Mouse (Mus musculus) hindbrain, embryonic 14.5 days (tissue): ENCODE measurements around the gene Gabbr2. TPM values are rescaled to one million over a fixed set of nuclear protein-coding genes. Genes with fewer than 3 reads are reported as not detected.

ENCODE experiments used
- ATAC-seq: fragments of 200-750 bp; cut with Nextera tagmentation; 2 replicates; pipeline ENCODE4 v1.8.0; 2017; ENCODE audit warnings: moderate number of reproducible peaks, mild to moderate bottlenecking, moderate TSS enrichment, moderate library complexity; ENCODE audit not compliant: low FRiP score
- DNase-seq: peaks from one replicate; pipeline ENCODE4 v3.0.0-alpha.2; 2015; ENCODE audit warnings: low spot score
- H3K27ac ChIP-seq: fragments of 300-500 bp; sonication (generic); 2 replicates; pipeline ENCODE4 v1.5.1; 2014; ENCODE audit warnings: mild to moderate bottlenecking, moderate library complexity
- H3K27me3 ChIP-seq: fragments of 300-500 bp; sonication (generic); 2 replicates; pipeline ENCODE4 v1.6.1; 2014; ENCODE audit warnings: mild to moderate bottlenecking, low read length, mixed read lengths; ENCODE audit not compliant: control insufficient read depth, insufficient read depth
- H3K36me3 ChIP-seq: fragments of 300-500 bp; sonication (generic); replicated peaks from 2 replicates; pipeline ENCODE4 v1.6.1; 2014; ENCODE audit not compliant: control insufficient read depth, insufficient read depth
- H3K4me1 ChIP-seq: fragments of 300-500 bp; sonication (generic); replicated peaks from 2 replicates; pipeline ENCODE4 v1.6.1; 2014; ENCODE audit warnings: antibody characterized with exemption, low read length, mixed read lengths; ENCODE audit not compliant: control insufficient read depth, insufficient read depth
- H3K4me2 ChIP-seq: fragments of 300-500 bp; sonication (generic); replicated peaks from 2 replicates; pipeline ENCODE4 v1.6.1; 2014; ENCODE audit warnings: mild to moderate bottlenecking, moderate library complexity
- H3K4me3 ChIP-seq: fragments of 300-500 bp; sonication (generic); replicated peaks from 2 replicates; pipeline ENCODE4 v1.5.1; 2014; ENCODE audit warnings: mild to moderate bottlenecking, low read length
- H3K9ac ChIP-seq: fragments of 300-500 bp; sonication (generic); 2 replicates; pipeline ENCODE4 v1.6.1; 2014
- H3K9me3 ChIP-seq: fragments of 300-500 bp; sonication (generic); 2 replicates; pipeline ENCODE4 v1.6.1; 2016; ENCODE audit warnings: low read length; ENCODE audit not compliant: control insufficient read depth
- WGBS: fragments of 180-500 bp; shearing (Covaris S2); extraction: QIAGEN DNeasy Blood & Tissue Kit; methylation state at CpG from one replicate; pipeline ENCODE4 v1.1.7; 2014; 5-methylcytosine and 5-hydroxymethylcytosine counted together
- polyA plus RNA-seq: library from polyadenylated mRNA; unstranded; fragments of >200 nt; fragmentation: Nextera tagmentation; extraction: Ambion mirVana; gene quantifications from 2 replicates; pipeline ENCODE4 v1.2.1, GENCODE M21; 2014

The Gabbr2 gene
- polyA plus RNA-seq, 1 experiment from 2014 or later = 13.3 TPM

GRCm38 (mm10) chr4:46956966-46957365 is 34.7 kb downstream of the Gabbr2 start:
- Histone ChIP-seq H3K4me1 (no peaks in the 10 kb centered on the region), H3K4me3 (no peak overlapping the region), H3K4me2 (no peak overlapping the region), H3K27ac (no peak overlapping the region), H3K9ac (no peak overlapping the region), H3K27me3 (no peaks in the 10 kb centered on the region), H3K36me3 (no peaks in the 10 kb centered on the region), H3K9me3 (no peaks in the 10 kb centered on the region)
- WGBS = 71% methylated on average over 4 of the region's 4 CpGs
- ATAC-seq (no peak), DNase-seq (no peak)

GRCm38 (mm10) chr4:46953021-46953420 is 38.7 kb downstream of the Gabbr2 start:
- 86% methylated on average over 7 of the region's 7 CpGs for WGBS
- no peak for DNase-seq
- no peaks in the 10 kb centered on the region for H3K27me3 ChIP-seq
- H3K36me3 ChIP-seq = no peaks in the 10 kb centered on the region
- no peak overlapping the region for H3K4me2 ChIP-seq
- H3K4me3 ChIP-seq = no peak overlapping the region
- no peak for ATAC-seq
- H3K4me1 ChIP-seq = no peaks in the 10 kb centered on the region
- no peaks in the 10 kb centered on the region for H3K9me3 ChIP-seq
- H3K27ac ChIP-seq = no peak overlapping the region
- H3K9ac ChIP-seq = no peak overlapping the region

- Histone ChIP-seq H3K9ac (no peak overlapping the region), H3K27me3 (no peaks in the 10 kb centered on the region), H3K4me1 (no peaks in the 10 kb centered on the region), H3K9me3 (no peaks in the 10 kb centered on the region), H3K4me2 (no peak overlapping the region), H3K36me3 (no peaks in the 10 kb centered on the region), H3K27ac (no peak overlapping the region), H3K4me3 (no peak overlapping the region)
- WGBS = 93% methylated on average over 4 of the region's 4 CpGs
- ATAC-seq (no peak), DNase-seq (no peak)
Observed at GRCm38 (mm10) chr4:46952562-46952961, 39.1 kb downstream of the Gabbr2 start.

- Histone ChIP-seq H3K4me3 (no peak overlapping the region), H3K4me2 (no peak overlapping the region), H3K36me3 (no peaks in the 10 kb centered on the region), H3K27ac (no peak overlapping the region), H3K27me3 (no peaks in the 10 kb centered on the region), H3K9me3 (no peaks in the 10 kb centered on the region), H3K9ac (no peak overlapping the region), H3K4me1 (peaks cover 8% of the 10 kb centered on the region)
- DNase-seq = no peak
- 83% methylated on average over 3 of the region's 3 CpGs for WGBS
- ATAC-seq = no peak
Observed at GRCm38 (mm10) chr4:46934291-46934690, 57.4 kb downstream of the Gabbr2 start.

GRCm38 (mm10) chr4:46933590-46933989 is 58.1 kb downstream of the Gabbr2 start:
- Histone ChIP-seq H3K4me3 (no peak overlapping the region), H3K27ac (no peak overlapping the region), H3K27me3 (no peaks in the 10 kb centered on the region), H3K9me3 (no peaks in the 10 kb centered on the region), H3K36me3 (no peaks in the 10 kb centered on the region), H3K9ac (no peak overlapping the region), H3K4me2 (no peak overlapping the region), H3K4me1 (peaks cover 8% of the 10 kb centered on the region)
- DNase-seq (no peak), ATAC-seq (no peak)
- 74% methylated on average over 2 of the region's 2 CpGs for WGBS

- Histone ChIP-seq H3K4me2 (no peak overlapping the region), H3K9me3 (no peaks in the 10 kb centered on the region), H3K4me1 (peaks cover 8% of the 10 kb centered on the region), H3K9ac (no peak overlapping the region), H3K36me3 (no peaks in the 10 kb centered on the region), H3K27me3 (no peaks in the 10 kb centered on the region), H3K4me3 (no peak overlapping the region), H3K27ac (no peak overlapping the region)
- DNase-seq (no peak), ATAC-seq (peak; percentile 44; the same call in 1 of the 2 replicates)
- WGBS = 34% methylated on average over 9 of the region's 9 CpGs
Observed at GRCm38 (mm10) chr4:46931706-46932397, 59.8 kb downstream of the Gabbr2 start.

- DNase-seq = no peak
Observed at GRCm38 (mm10) chr4:46928112-46928511, 63.6 kb downstream of the Gabbr2 start.

GRCm38 (mm10) chr4:46919144-46919543 is 72.5 kb downstream of the Gabbr2 start:
- no peak overlapping the region for H3K4me3 ChIP-seq
- H3K4me2 ChIP-seq = no peak overlapping the region
- no peaks in the 10 kb centered on the region for H3K36me3 ChIP-seq
- no peaks in the 10 kb centered on the region for H3K27me3 ChIP-seq
- 41% methylated on average over 8 of the region's 8 CpGs for WGBS
- H3K27ac ChIP-seq = no peak overlapping the region
- H3K9me3 ChIP-seq = no peaks in the 10 kb centered on the region
- peaks cover 14% of the 10 kb centered on the region; the same call in 1 of the 2 replicates for H3K4me1 ChIP-seq
- peak; percentile 56; the same call in 1 of the 2 replicates for ATAC-seq
- H3K9ac ChIP-seq = no peak overlapping the region
- DNase-seq = peak; percentile 53

More at GRCm38 (mm10) chr4:46928112-46928511, 63.6 kb downstream of the Gabbr2 start:
- ATAC-seq = no peak
- Histone ChIP-seq H3K4me3 (no peak overlapping the region), H3K4me2 (no peak overlapping the region), H3K27ac (no peak overlapping the region), H3K27me3 (no peaks in the 10 kb centered on the region), H3K9ac (no peak overlapping the region), H3K4me1 (peaks cover 8% of the 10 kb centered on the region; the same call in 1 of the 2 replicates), H3K9me3 (no peaks in the 10 kb centered on the region), H3K36me3 (no peaks in the 10 kb centered on the region)
- 52% methylated on average over 3 of the region's 3 CpGs for WGBS

- Histone ChIP-seq H3K4me3 (no peak overlapping the region), H3K36me3 (no peaks in the 10 kb centered on the region), H3K9me3 (no peaks in the 10 kb centered on the region), H3K27ac (no peak overlapping the region), H3K27me3 (no peaks in the 10 kb centered on the region), H3K9ac (no peak overlapping the region), H3K4me2 (no peak overlapping the region), H3K4me1 (peaks cover 14% of the 10 kb centered on the region; the same call in 1 of the 2 replicates)
- no peak for DNase-seq
- ATAC-seq = no peak
- WGBS = 82% methylated on average over 6 of the region's 6 CpGs
Observed at GRCm38 (mm10) chr4:46916786-46917185, 74.9 kb downstream of the Gabbr2 start.
